Mouse (Mus musculus) CH12.LX (cell line): ENCODE results near the gene Scd2. TPM values are rescaled to one million over a fixed set of nuclear protein-coding genes. Genes with fewer than 3 reads are reported as not detected.

Experiments used
- DNase-seq: peaks from one replicate; pipeline ENCODE4 v3.0.0-alpha.2; 2013; ENCODE audit errors: extremely low read depth
- H3K27ac ChIP-seq: 2 replicates; pipeline ENCODE4 v1.5.1; 2012; ENCODE audit warnings: low read depth, mild to moderate bottlenecking, control low read depth, moderate library complexity; ENCODE audit not compliant: insufficient read depth
- H3K27me3 ChIP-seq: replicated peaks from 2 replicates; pipeline ENCODE3; 2012; ENCODE audit warnings: inconsistent platforms
- H3K36me3 ChIP-seq, 2 experiments: replicated peaks in 1 of 2; 2 replicates each; pipeline versions ENCODE3 to v1.6.1; 2012; ENCODE audit warnings: inconsistent platforms in 1 of 2, low read length in 1 of 2, mild to moderate bottlenecking in 1 of 2, mixed read lengths in 1 of 2, moderate library complexity in 1 of 2; ENCODE audit not compliant: control insufficient read depth in 1 of 2, insufficient read depth in 1 of 2
- H3K4me1 ChIP-seq, 2 experiments: 2 replicates each; pipeline ENCODE4 v1.6.1; 2012; ENCODE audit warnings: inconsistent platforms in 1 of 2, moderate library complexity in 1 of 2; ENCODE audit not compliant: insufficient read depth in 2 of 2, control insufficient read depth in 1 of 2
- H3K4me2 ChIP-seq: 2 replicates; pipeline ENCODE4 v1.6.1; 2012; ENCODE audit warnings: low read depth, mild to moderate bottlenecking, control low read depth; ENCODE audit not compliant: poor library complexity, insufficient read depth, severe bottlenecking
- H3K4me3 ChIP-seq, 3 experiments: fragments of 150-350 bp in 1 of 3; sonication (generic) in 1 of 3; replicated peaks in 1 of 3; 2 replicates each; pipeline versions ENCODE3 to v1.5.1; 2011 to 2012; ENCODE audit warnings: low read depth in 2 of 3, low read length in 2 of 3, mild to moderate bottlenecking in 2 of 3, moderate library complexity in 2 of 3, control low read depth in 1 of 3, improper control_type of control experiment in 1 of 3, inconsistent platforms in 1 of 3, mixed read lengths in 1 of 3; ENCODE audit not compliant: poor library complexity in 1 of 3
- H3K79me2 ChIP-seq: replicated peaks from 2 replicates; pipeline ENCODE4 v1.6.1; 2012; ENCODE audit warnings: mild to moderate bottlenecking, moderate library complexity; ENCODE audit not compliant: control insufficient read depth, poor library complexity, insufficient read depth, severe bottlenecking; ENCODE audit errors: extremely low read depth
- H3K9ac ChIP-seq: 2 replicates; pipeline ENCODE4 v1.6.1; 2012; ENCODE audit warnings: low read depth, mild to moderate bottlenecking, control low read depth, moderate library complexity; ENCODE audit not compliant: insufficient read depth
- H3K9me3 ChIP-seq: replicated peaks from 2 replicates; pipeline ENCODE3; 2012; ENCODE audit warnings: low read length, inconsistent platforms, mixed read lengths
- BHLHE40 ChIP-seq: IDR thresholded peaks from 2 replicates; pipeline ENCODE4 v1.6.1; 2011; ENCODE audit warnings: mild to moderate bottlenecking, low read depth, low read length, improper control_type of control experiment
- E2F4 ChIP-seq: IDR thresholded peaks from 2 replicates; pipeline ENCODE4 v1.6.1; 2011; ENCODE audit warnings: low read depth, low read length, improper control_type of control experiment; ENCODE audit not compliant: insufficient replicate concordance
- ELF1 ChIP-seq: IDR thresholded peaks from 2 replicates; pipeline ENCODE4 v1.6.1; 2014; ENCODE audit warnings: low read depth, mild to moderate bottlenecking, inconsistent platforms, low read length, improper control_type of control experiment
- JUN ChIP-seq: IDR thresholded peaks from 2 replicates; pipeline ENCODE4 v1.6.1; 2011; ENCODE audit warnings: low read depth, mild to moderate bottlenecking, low read length, improper control_type of control experiment, moderate library complexity; ENCODE audit not compliant: insufficient read depth
- JUND ChIP-seq: conservative IDR thresholded peaks from 2 replicates; pipeline ENCODE4 v1.6.1; 2011; ENCODE audit warnings: low read depth, low read length, improper control_type of control experiment
- MAFK ChIP-seq: IDR thresholded peaks from 2 replicates; pipeline ENCODE4 v1.6.1; 2011; ENCODE audit warnings: low read length, improper control_type of control experiment; ENCODE audit not compliant: insufficient replicate concordance
- NELFE ChIP-seq: IDR thresholded peaks from 2 replicates; pipeline ENCODE4 v1.6.1; 2011; ENCODE audit warnings: low read depth, low read length, improper control_type of control experiment
- NRF1 ChIP-seq: IDR thresholded peaks from 2 replicates; pipeline ENCODE4 v1.6.1; 2014; ENCODE audit warnings: low read depth, mild to moderate bottlenecking, inconsistent platforms, low read length, improper control_type of control experiment, moderate library complexity
- POLR2A ChIP-seq: IDR thresholded peaks from 2 replicates; pipeline ENCODE4 v1.6.1; 2011; ENCODE audit warnings: low read depth, mild to moderate bottlenecking, improper control_type of control experiment, low read length
- SIN3A ChIP-seq: IDR thresholded peaks from 2 replicates; pipeline ENCODE4 v1.6.1; 2012; ENCODE audit warnings: low read length, improper control_type of control experiment, inconsistent platforms
- TBP ChIP-seq: conservative IDR thresholded peaks from 2 replicates; pipeline ENCODE4 v1.6.1; 2011; ENCODE audit warnings: low read depth, low read length, improper control_type of control experiment
- ZC3H11A ChIP-seq: IDR thresholded peaks from 2 replicates; pipeline ENCODE4 v1.6.1; 2012; ENCODE audit warnings: low read depth, mild to moderate bottlenecking, inconsistent platforms, low read length, improper control_type of control experiment
- ZKSCAN1 ChIP-seq: IDR thresholded peaks from 2 replicates; pipeline ENCODE4 v1.6.1; 2012; ENCODE audit warnings: low read depth, inconsistent platforms, low read length, improper control_type of control experiment, borderline replicate concordance
- ZMIZ1 ChIP-seq: IDR thresholded peaks from 2 replicates; pipeline ENCODE4 v1.6.1; 2012; ENCODE audit warnings: low read depth, mild to moderate bottlenecking, inconsistent platforms, low read length, improper control_type of control experiment
- dilution Hi-C: fragments of 300-500 bp; cut with MboI; formaldehyde crosslinking; loops from 2 replicates; pipeline ENCODE4 v1.14.3; 2020; ENCODE audit warnings: low sequenced_read_pairs; ENCODE audit not compliant: extremely low pct_unique_long_range_greater_than_20kb, extremely low pct_ligation_motif_present
- in situ Hi-C: fragments of 300-500 bp; cut with MboI; formaldehyde crosslinking; loops from 3 replicates; pipeline ENCODE4 v1.14.3; 2019; ENCODE audit warnings: low sequenced_read_pairs, low pct_ligation_motif_present, low pct_unique_long_range_greater_than_20kb, mixed read lengths
- polyA plus RNA-seq: library from polyadenylated mRNA; unstranded; fragments of >175 nt; gene quantifications from 2 replicates; pipeline ENCODE4 v1.2.1, GENCODE M21; 2012; ENCODE audit warnings: low read depth; ENCODE audit not compliant: insufficient read length
- total RNA-seq, 2 experiments: library from RNA; depleted of rRNA; stranded (reverse); fragments of 300-350 nt in 1 of 2; fragments of >200 nt in 1 of 2; gene quantifications; 2 replicates each; pipeline ENCODE4 v1.2.3; 2012 to 2014

The Scd2 gene
- total and polyA plus RNA-seq, 3 experiments = 205 to 408 (median 212) TPM

- DNase-seq = no peak
- H3K27me3 ChIP-seq = no peaks in the 10 kb centered on the region
- H3K79me2 ChIP-seq = peaks cover 62% of the 10 kb centered on the region
- no peak overlapping the region for H3K9ac ChIP-seq
- H3K9me3 ChIP-seq = no peaks in the 10 kb centered on the region
- no peak for TF ChIP-seq JUND
- TF ChIP-seq SIN3A = no peak
- 0 out of 2 replicates have a peak, but pooled peaks have one; percentile 19 for TF ChIP-seq POLR2A
- 0 out of 2 replicates have a peak, but pooled peaks have one; percentile 8 for TF ChIP-seq MAFK
- TF ChIP-seq NELFE = no peak
- no peak for TF ChIP-seq BHLHE40
- TF ChIP-seq ZMIZ1 = no peak
- TF ChIP-seq TBP = no peak
- H3K4me1 ChIP-seq = peaks cover 18 to 69% of the 10 kb centered on the region in 2 experiments
- in situ Hi-C loops (no loop called here), dilution Hi-C loops (no loop called here)
- no peak overlapping the region for H3K4me3 ChIP-seq
- peaks cover 90 to 94% of the 10 kb centered on the region in 2 experiments for H3K36me3 ChIP-seq
- H3K4me2 ChIP-seq = no peak overlapping the region
- peak overlapping the region; percentile 5 for H3K27ac ChIP-seq
Measured at GRCm38 (mm10) chr19:44300520-44300919, 7.0 kb downstream of the Scd2 start.

GRCm38 (mm10) chr19:44301176-44301575 is 7.7 kb downstream of the Scd2 start:
- TF ChIP-seq MAFK (no peak), POLR2A (no peak), ELF1 (no peak), NRF1 (no peak), JUN (no peak), E2F4 (no peak), ZC3H11A (no peak), ZKSCAN1 (no peak)
- TF ChIP-seq, all 38 proteins: peak for 0

More at GRCm38 (mm10) chr19:44301176-44301575, 7.7 kb downstream of the Scd2 start:
- H3K9me3 ChIP-seq = no peaks in the 10 kb centered on the region
- in situ Hi-C loops (no loop called here), dilution Hi-C loops (no loop called here)
- peaks cover 55% of the 10 kb centered on the region for H3K79me2 ChIP-seq
- peak overlapping the region; percentile 16; the same call in 1 of the 2 replicates for H3K27ac ChIP-seq
- H3K9ac ChIP-seq = no peak overlapping the region
- peaks cover 90 to 94% of the 10 kb centered on the region in 2 experiments for H3K36me3 ChIP-seq
- peaks cover 18 to 69% of the 10 kb centered on the region in 2 experiments for H3K4me1 ChIP-seq
- H3K27me3 ChIP-seq = no peaks in the 10 kb centered on the region
- no peak overlapping the region for H3K4me3 ChIP-seq
- no peak overlapping the region for H3K4me2 ChIP-seq
- DNase-seq = no peak
